Mouse (Mus musculus): ENCODE measurements around the gene Gm5244. TPM values are rescaled to one million over a fixed set of nuclear protein-coding genes. Genes with fewer than 3 reads are reported as not detected.

The Gm5244 gene
- total RNA-seq, 2 experiments from 2014 or later = not detected

GRCm38 (mm10) chr19:12883555-12883954 is 37.1 kb downstream of the Gm5244 start, which contains the start of gene Olfr1445:
Gene Olfr1445, plus strand, starts transcription at chr19:12883855.
- intact Hi-C loops (cut with DNase I) = no loop called here

GRCm38 (mm10) chr19:12893424-12893823 is 46.9 kb downstream of the Gm5244 start, which contains the start of gene Olfr1446:
Gene Olfr1446, minus strand, starts transcription at chr19:12893524.
- intact Hi-C loops (cut with DNase I) = no loop called here
- no peak for DNase-seq (ENCODE audit: low spot score in 2 of 2)

More at GRCm38 (mm10) chr19:12883555-12883954, 37.1 kb downstream of the Gm5244 start, which contains the start of gene Olfr1445:
- no peak for DNase-seq (ENCODE audit: low spot score in 2 of 2)

Other genes starting within 250 kb of the Gm5244 start
- under 1 TPM in 1 of 2 experiments, not detected in 1; 0.44 TPM for gene Gm4952, start 246.7 kb upstream of the Gm5244 start, total RNA-seq (2021)
- not detected for gene Glyat, start 213.4 kb upstream of the Gm5244 start, total RNA-seq (2021)
- gene Olfr1442, start 176.2 kb upstream of the Gm5244 start, total RNA-seq (2021) = not detected
- not detected for gene Olfr1443, start 168.6 kb upstream of the Gm5244 start, total RNA-seq (2021)
- gene Keg1, start 150.9 kb upstream of the Gm5244 start, total RNA-seq (2021) = not detected
- 1 to 10 TPM; 2.2 to 2.9 TPM for gene Cntf, start 81.0 kb upstream of the Gm5244 start, total RNA-seq (2021)
- gene Zfp91, start 50.6 kb upstream of the Gm5244 start, total RNA-seq (2021) = 10 to 100 TPM; 81.8 to 86.6 TPM
- gene Lpxn, start 50.5 kb upstream of the Gm5244 start, total RNA-seq (2021) = 1 to 10 TPM; 1.2 to 2.1 TPM
- gene Olfr1444, start 10.6 kb downstream of the Gm5244 start, total RNA-seq (2021) = not detected
- gene Olfr1445, start 37.2 kb downstream of the Gm5244 start, total RNA-seq (2021) = not detected
- gene Olfr1446, start 46.8 kb downstream of the Gm5244 start, total RNA-seq (2021) = not detected
- not detected for gene Olfr1447, start 57.1 kb downstream of the Gm5244 start, total RNA-seq (2021)
- not detected for gene Olfr1448, start 77.7 kb downstream of the Gm5244 start, total RNA-seq (2021)
- not detected for gene Olfr1449, start 84.2 kb downstream of the Gm5244 start, total RNA-seq (2021)
- gene Olfr1450, start 103.6 kb downstream of the Gm5244 start, total RNA-seq (2021) = not detected
- not detected for gene Olfr1451, start 148.3 kb downstream of the Gm5244 start, total RNA-seq (2021)
- not detected for gene Olfr1453, start 181.6 kb downstream of the Gm5244 start, total RNA-seq (2021)
- gene Olfr1454, start 213.9 kb downstream of the Gm5244 start, total RNA-seq (2021) = not detected

All from left cerebral cortex, postnatal 14 days (tissue).